16 mouse cellular contexts compared by ENCODE assay signal in genomic region chr16:34058611-34059010, GRCm38 (mm10).
A peak's percentile ranks its signal among the peaks of the same experiment; 100 is the strongest.
DNase-seq lines count a peak whose midpoint lies in the region; ATAC-seq and TF ChIP-seq lines count a peak whose summit lies in the region.
"Had no signal": no experiment of that assay in that cellular context is flagged by ENCODE, and none has a peak within 500 bp of the region (broad histone marks: within the 10 kb centered on the region; RNA-seq: fewer than 3 reads in every experiment).

No protein-coding gene starts in this region.

- no peaks in the 10 kb centered on the region for H3K27me3 ChIP-seq in heart, embryonic 15.5 days
- H3K27me3 ChIP-seq in liver, embryonic 12.5 days (replicated peaks): 0 out of 2 replicates have a peak, but pooled peaks cover 7% of the 10 kb centered on the region
- no peaks in the 10 kb centered on the region for H3K27me3 ChIP-seq in liver, postnatal 0 days (ENCODE audit: insufficient read depth, low read length)
- H3K27me3 ChIP-seq in embryonic facial prominence, embryonic 13.5 days: no peaks in the 10 kb centered on the region

- H3K4me2 ChIP-seq in heart, embryonic 15.5 days: no peak overlapping the region
- no peak overlapping the region for H3K4me2 ChIP-seq in liver, embryonic 12.5 days
- H3K4me2 ChIP-seq in liver, postnatal 0 days (ENCODE audit: low read depth, low read length): no peak overlapping the region
- H3K4me2 ChIP-seq in embryonic facial prominence, embryonic 13.5 days: no peak overlapping the region

- peaks cover 32% of the 10 kb centered on the region for H3K4me1 ChIP-seq in heart, embryonic 15.5 days (replicated peaks)
- peaks cover 39% of the 10 kb centered on the region for H3K4me1 ChIP-seq in liver, embryonic 12.5 days
- peaks cover 19% of the 10 kb centered on the region for H3K4me1 ChIP-seq in liver, postnatal 0 days (ENCODE audit: insufficient read depth)
- H3K4me1 ChIP-seq in embryonic facial prominence, embryonic 13.5 days: peaks cover 17% of the 10 kb centered on the region

- H3K27ac ChIP-seq in heart, embryonic 15.5 days: peak overlapping the region; percentile 68
- H3K27ac ChIP-seq in liver, embryonic 12.5 days: 0 out of 2 replicates have a peak overlapping the region, but pooled peaks have one; percentile 27
- no peak overlapping the region for H3K27ac ChIP-seq in liver, postnatal 0 days (ENCODE audit: low read depth)
- H3K27ac ChIP-seq in embryonic facial prominence, embryonic 13.5 days: peak overlapping the region; percentile 36; the same call in 1 of the 2 replicates

- no peaks in the 10 kb centered on the region for H3K9me3 ChIP-seq in heart, embryonic 15.5 days (replicated peaks)
- no peaks in the 10 kb centered on the region for H3K9me3 ChIP-seq in liver, embryonic 12.5 days (replicated peaks)
- H3K9me3 ChIP-seq in liver, postnatal 0 days (ENCODE audit: low read length): no peaks in the 10 kb centered on the region
- no peaks in the 10 kb centered on the region for H3K9me3 ChIP-seq in embryonic facial prominence, embryonic 13.5 days

- no peak for DNase-seq in heart, postnatal 14 days
- DNase-seq in liver, postnatal 0 days: no peak
- DNase-seq in NIH3T3 (ENCODE audit: low read depth): peak; percentile 22
- no peak for DNase-seq in frontal cortex, postnatal 25 days (ENCODE audit: low spot score in 2 of 2)
- DNase-seq in adipocyte (ENCODE audit: low spot score): no peak
- DNase-seq: adrenal gland, adult 2 months; cerebellum, postnatal 10 days; embryo, embryonic 11 days; forebrain, postnatal 0 days; gastrocnemius, postnatal 10 days; kidney, postnatal 14 days; lung, adult 18-20 months; midbrain, embryonic 14.5 days had no signal

- 47% methylated on average over 3 of the region's 3 CpGs for WGBS in heart, embryonic 15.5 days
- 43% methylated on average over 3 of the region's 3 CpGs for WGBS in liver, embryonic 12.5 days (ENCODE audit: insufficient replicate concordance)
- 62% methylated on average over 3 of the region's 3 CpGs for WGBS in liver, postnatal 0 days (ENCODE audit: insufficient replicate concordance)
- WGBS in embryonic facial prominence, embryonic 13.5 days: 41% methylated on average over 3 of the region's 3 CpGs

- H3K36me3 ChIP-seq in heart, embryonic 15.5 days: peaks cover 10% of the 10 kb centered on the region
- H3K36me3 ChIP-seq in liver, embryonic 12.5 days: no peaks in the 10 kb centered on the region
- H3K36me3 ChIP-seq in liver, postnatal 0 days (replicated peaks; ENCODE audit: insufficient read depth, low read length): 0 out of 2 replicates have a peak, but pooled peaks cover 2% of the 10 kb centered on the region
- H3K36me3 ChIP-seq in embryonic facial prominence, embryonic 13.5 days: peaks cover 10% of the 10 kb centered on the region

- no peak overlapping the region for H3K9ac ChIP-seq in heart, embryonic 15.5 days
- no peak overlapping the region; the same call in 1 of the 2 replicates for H3K9ac ChIP-seq in liver, embryonic 12.5 days
- no peak overlapping the region for H3K9ac ChIP-seq in liver, postnatal 0 days (replicated peaks)
- no peak overlapping the region for H3K9ac ChIP-seq in embryonic facial prominence, embryonic 13.5 days
- H3K9ac ChIP-seq: forebrain, postnatal 0 days had no signal

- no peak for ATAC-seq in heart, embryonic 15.5 days (replicated peaks; ENCODE audit: insufficient number of reproducible peaks, insufficient read depth, low FRiP score, low read depth)
- ATAC-seq in liver, embryonic 12.5 days: no peak
- no peak for ATAC-seq in liver, postnatal 0 days
- no peak for ATAC-seq in embryonic facial prominence, embryonic 13.5 days (ENCODE audit: insufficient number of reproducible peaks, insufficient read depth, low FRiP score, low TSS enrichment, low read depth)
- ATAC-seq: forebrain, postnatal 0 days had no signal

- intact Hi-C loops in heart, postnatal 14 days (cut with DNase I): loop anchor here (5.0 kb wide), 1 partner anchor 34 kb away; no protein-coding TSS in a partner anchor

- H3K4me3 ChIP-seq in heart, embryonic 15.5 days: no peak overlapping the region
- H3K4me3 ChIP-seq in liver, embryonic 12.5 days: no peak overlapping the region
- no peak overlapping the region for H3K4me3 ChIP-seq in liver, postnatal 0 days (ENCODE audit: low read depth, low read length)
- H3K4me3 ChIP-seq in embryonic facial prominence, embryonic 13.5 days: no peak overlapping the region

- no peak for TF ChIP-seq EP300 in liver, postnatal 0 days (IDR thresholded peaks at IDR 0.05; ENCODE audit: low read depth)

- no peak for TF ChIP-seq CTCF in liver, postnatal 0 days (IDR thresholded peaks at IDR 0.05; ENCODE audit: low read depth)
